Mouse (Mus musculus): Measurements from ENCODE around the gene Sprr2a2.
"Not testable (repeated sequence)": the region's sequence is repeated elsewhere in the genome, so short reads cannot be mapped to it uniquely, and the experiment has no call there.

The Sprr2a2 gene

DNA sequence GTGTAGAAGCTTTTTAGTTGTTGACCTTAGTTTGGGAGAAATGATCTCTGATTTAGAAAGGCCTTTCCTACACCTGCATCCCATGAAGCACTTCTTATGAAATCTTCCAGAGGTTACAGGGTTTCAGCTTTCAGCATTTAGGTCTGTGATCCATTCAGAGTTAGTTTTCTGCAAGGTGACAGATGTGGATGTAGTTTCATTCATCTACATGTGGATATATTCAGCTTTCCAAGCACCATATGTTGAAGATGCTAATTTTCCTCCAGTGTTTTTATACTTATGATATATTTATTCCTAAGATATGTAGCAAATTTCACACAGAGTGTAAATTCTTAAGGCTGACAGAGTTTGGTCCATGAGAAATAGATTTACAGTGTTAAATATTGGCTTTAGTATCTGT, 57.8 kb downstream of the Sprr2a2 start:
- in situ Hi-C loops (cut with MboI, MseI) = not testable (repeated sequence)

GRCm38 (mm10) chr3:92274018-92274417, 58.3 kb downstream of the Sprr2a2 start:
- in situ Hi-C loops (cut with MboI, MseI) = not testable (repeated sequence)

DNA sequence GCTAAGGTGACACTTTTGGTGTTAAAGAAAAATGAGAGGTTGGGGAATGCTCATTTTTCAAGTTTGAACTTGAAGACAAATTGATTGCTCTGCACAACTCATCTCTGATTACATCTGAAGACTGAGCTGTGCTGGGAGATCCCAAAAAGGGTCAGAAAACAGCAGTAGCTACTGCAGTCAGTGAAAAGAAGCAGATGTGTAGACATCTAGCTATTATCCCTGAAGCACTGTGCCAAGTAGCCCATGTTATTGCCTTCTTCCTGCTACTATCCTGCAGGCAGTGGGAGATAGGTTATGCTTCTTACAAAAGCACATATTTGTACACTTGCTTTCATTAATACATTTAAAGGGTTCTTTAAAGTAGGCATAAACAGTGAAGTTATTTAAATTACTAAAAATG, 63.9 kb downstream of the Sprr2a2 start:
- in situ Hi-C loops (cut with MboI, MseI) = loop anchor here (5.0 kb wide), 2 partner anchors 32 to 67 kb away; no protein-coding TSS in a partner anchor

DNA sequence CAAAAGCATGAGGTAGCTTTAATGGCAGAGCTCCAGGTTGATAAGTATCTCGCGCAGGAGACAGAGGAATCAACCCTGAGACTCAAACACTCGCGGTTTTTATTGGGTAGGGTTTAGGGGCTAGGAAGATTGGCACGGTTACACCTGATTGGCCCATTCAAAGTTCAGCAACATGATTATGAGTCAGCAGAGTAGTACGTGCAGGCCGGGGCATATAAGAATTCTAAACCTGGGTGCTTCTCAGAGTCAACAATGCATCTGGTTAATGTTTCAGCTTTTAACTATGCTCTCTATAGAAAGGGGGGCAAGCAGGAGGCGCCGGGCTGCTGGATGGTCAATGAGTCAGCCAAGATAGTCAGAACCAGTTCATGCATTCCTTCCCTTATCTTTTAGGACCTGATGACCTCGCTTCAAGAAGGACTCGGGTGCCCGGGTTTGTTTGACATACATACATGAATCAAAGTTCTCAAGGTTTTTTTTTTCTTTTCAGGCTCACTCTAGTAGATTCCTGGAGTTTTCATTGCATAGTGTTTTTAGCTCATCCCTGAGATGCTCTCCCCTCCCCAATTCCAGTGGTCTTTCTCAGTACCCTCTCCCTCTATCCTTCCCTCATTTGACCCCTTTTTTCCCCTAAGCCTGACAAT, 65.4 kb downstream of the Sprr2a2 start:
- in situ Hi-C loops (cut with MboI, MseI) = loop anchor here (5.0 kb wide), 2 partner anchors 34 to 69 kb away; no protein-coding TSS in a partner anchor

- in situ Hi-C loops (cut with MboI, MseI) = not testable (repeated sequence)
These were observed 69.4 kb downstream of the Sprr2a2 start, which contains the start of gene Sprr2a3 for GRCm38 (mm10) chr3:92285101-92285500. Gene Sprr2a3, plus strand, starts transcription at chr3:92285417.

DNA sequence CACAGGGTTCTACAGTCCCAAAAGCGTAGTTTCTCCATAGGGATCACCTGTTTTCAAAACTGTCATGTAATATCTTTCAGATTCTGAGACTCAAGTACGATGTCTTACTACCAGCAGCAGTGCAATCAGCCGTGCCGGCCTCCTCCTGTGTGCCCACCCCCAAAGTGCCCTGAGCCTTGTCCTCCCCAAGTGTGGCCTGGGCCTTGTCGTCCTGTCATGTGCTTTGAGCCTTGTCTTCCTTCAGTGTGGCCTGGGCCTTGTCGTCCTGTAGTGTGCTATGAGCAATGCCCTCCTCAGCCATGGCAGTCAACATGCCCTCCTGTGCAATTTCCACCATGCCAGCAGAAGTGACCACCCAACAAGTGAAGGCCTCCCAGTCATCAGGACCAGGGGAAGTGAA, 72.8 kb downstream of the Sprr2a2 start:
- in situ Hi-C loops (cut with MboI, MseI) = not testable (repeated sequence)

Data from T-helper 2 cell (primary cell).